Mouse (Mus musculus): ENCODE data around the gene Rp9.
A peak's percentile ranks its signal among the peaks of the same experiment; 100 is the strongest.
"Not testable (repeated sequence)": the region's sequence is repeated elsewhere in the genome, so short reads cannot be mapped to it uniquely, and the experiment has no call there.

Rp9 gene

DNA sequence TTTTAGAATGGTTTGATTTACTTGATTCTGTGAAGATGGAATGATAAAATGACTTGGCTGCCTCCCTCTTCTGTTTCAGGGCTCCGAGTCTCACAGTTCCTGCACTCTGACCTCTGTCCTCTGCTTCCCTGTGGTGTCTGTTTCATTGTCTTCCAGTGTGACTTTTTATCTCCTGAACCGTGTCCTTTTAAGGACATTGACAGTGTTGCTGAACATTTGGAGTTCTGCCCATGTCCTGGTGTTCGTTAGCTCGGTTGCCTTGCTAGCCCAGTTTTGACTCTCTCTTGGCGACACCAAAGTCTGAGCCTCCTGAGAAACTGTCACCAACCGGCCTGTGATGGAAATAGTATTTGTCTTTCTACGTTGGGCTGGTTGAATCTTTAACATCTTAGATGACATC is 49.1 kb downstream of the Rp9 start:
- DNase-seq (ENCODE audit: low spot score), result no peak

DNA sequence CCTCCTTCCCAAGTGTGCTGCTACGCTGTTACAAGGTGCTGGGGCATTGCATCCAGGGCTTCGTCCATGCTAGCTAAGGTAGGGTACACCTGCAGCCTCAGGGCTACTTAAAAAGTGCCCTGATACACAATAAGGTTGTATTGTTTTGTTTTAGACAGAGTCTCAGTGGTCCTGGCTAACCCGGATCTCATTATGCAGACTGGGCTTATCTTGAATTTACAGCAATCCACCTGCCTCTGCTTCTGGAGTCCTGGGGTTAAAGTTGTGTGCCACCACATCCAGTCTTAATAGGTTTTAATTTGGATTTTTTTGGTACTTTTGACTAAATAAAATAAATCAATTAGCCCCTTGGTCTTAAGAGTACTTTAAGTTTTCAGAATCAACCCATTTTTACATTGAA is 49.7 kb downstream of the Rp9 start:
- DNase-seq (ENCODE audit: low spot score), result no peak

GRCm38 (mm10) chr9:22417547-22417946 is 52.0 kb downstream of the Rp9 start:
- DNase-seq (ENCODE audit: low spot score), result no peak

GRCm38 (mm10) chr9:22416187-22416586 is 53.4 kb downstream of the Rp9 start:
- DNase-seq (ENCODE audit: low spot score), result no peak

- DNase-seq (ENCODE audit: low spot score), result peak; percentile 93
Measured at GRCm38 (mm10) chr9:22411002-22411857, 58.3 kb downstream of the Rp9 start, which contains the start of gene 9530077C05Rik. 9530077C05Rik (plus strand) TSS chr9:22411513.

DNA sequence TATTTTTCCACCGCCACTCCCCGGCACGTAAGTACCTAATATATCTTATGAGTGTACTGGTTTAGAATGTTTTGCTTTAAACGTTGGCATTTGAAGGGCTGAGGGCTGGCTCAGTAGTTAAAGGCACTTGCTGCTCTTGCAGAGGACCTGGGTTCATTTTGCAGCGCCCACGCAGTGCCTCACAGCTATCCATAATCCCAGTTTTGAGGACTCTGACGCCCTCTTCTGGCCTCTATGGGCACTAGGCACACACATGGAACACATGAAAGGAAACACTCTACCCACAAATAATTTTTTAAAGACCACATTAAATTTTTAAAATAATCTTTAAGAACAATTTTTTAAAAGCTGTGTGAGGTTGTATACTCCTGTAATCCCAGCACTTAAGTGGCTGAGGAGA is 60.0 kb downstream of the Rp9 start:
- no peak for DNase-seq (ENCODE audit: low spot score)

DNA sequence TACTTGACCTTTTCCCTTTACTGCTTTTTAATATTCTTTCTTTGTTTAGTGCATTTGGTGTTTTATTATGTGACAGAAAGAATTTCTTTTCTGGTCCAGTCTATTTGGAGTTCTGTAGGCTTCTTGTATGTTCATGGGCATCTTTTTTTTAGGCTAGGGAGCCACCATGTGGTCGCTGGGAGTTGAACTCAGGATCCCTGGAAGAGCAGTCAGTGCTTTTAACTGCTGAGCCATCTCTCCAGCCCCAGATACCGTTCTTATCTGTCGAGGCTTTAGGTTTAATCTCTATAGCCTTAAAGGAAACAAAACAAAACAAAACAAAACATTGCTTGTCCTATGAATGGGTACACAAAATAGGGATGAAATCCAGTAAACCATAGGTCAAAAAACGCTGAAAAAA is 61.2 kb downstream of the Rp9 start:
- not testable (repeated sequence) for DNase-seq (ENCODE audit: low spot score)

DNA sequence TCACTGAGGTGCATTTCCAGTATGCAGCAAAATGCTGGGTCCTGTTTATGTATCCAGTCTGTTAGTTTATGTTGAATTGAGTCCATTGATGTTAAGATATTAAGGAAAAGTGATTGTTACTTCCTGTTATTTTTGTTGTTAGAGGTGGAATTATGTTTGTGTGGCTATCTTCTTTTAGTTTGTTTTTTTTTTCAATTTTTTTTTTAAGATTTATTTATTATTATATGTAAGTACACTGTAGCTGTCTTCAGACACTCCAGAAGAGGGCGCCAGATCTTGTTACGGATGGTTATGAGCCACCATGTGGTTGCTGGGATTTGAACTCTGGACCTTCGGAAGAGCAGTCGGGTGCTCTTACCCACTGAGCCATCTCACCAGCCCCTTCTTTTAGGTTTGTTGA is 61.9 kb downstream of the Rp9 start:
- not testable (repeated sequence) for DNase-seq (ENCODE audit: low spot score)

GRCm38 (mm10) chr9:22405414-22405813 is 64.1 kb downstream of the Rp9 start:
- no peak for DNase-seq (ENCODE audit: low spot score)

GRCm38 (mm10) chr9:22403501-22403900 is 66.0 kb downstream of the Rp9 start:
- not testable (repeated sequence) for DNase-seq (ENCODE audit: low spot score)

- DNase-seq (ENCODE audit: low spot score), result no peak
Measured at GRCm38 (mm10) chr9:22402976-22403375, 66.6 kb downstream of the Rp9 start.

DNA sequence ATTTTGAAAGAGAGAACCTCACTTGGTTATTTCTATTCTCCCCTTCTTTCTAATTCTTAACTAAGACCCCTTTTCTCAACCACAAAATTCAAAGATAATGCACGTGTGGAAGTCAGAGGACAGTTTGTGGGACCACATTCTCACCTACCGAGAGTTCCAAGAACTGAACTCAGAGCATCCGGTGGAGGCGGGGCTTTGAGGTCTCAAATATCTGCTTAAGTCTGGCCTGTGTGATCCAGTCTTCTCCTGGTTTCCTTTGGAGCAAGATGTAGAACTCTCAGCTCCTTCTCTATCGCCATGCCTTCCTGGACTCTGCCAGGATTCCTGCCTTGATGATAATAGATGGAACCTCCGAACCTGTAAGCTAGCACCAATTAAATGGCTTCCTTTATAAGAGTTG is 67.5 kb downstream of the Rp9 start:
- no peak for DNase-seq (ENCODE audit: low spot score)

DNA sequence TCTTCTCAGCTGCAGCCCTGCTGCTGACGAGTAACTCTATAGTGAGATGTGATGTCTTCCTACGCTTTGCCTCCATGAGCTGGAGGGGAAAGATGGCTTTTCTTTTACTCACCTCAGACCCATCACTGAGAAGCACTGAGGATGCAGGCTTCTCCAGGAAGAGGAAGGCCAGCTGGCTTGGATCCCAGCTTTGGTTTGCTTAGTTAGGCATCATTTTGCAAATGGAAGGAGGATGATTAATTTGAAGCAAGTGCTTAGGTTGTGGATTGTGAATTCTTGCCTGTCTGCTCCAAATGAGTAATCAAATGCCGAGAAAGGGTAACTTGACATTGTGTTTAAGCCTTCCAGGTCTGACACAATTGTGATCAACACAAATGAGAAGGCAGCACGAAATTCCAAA is 70.5 kb downstream of the Rp9 start:
- DNase-seq (ENCODE audit: low spot score), result no peak

DNA sequence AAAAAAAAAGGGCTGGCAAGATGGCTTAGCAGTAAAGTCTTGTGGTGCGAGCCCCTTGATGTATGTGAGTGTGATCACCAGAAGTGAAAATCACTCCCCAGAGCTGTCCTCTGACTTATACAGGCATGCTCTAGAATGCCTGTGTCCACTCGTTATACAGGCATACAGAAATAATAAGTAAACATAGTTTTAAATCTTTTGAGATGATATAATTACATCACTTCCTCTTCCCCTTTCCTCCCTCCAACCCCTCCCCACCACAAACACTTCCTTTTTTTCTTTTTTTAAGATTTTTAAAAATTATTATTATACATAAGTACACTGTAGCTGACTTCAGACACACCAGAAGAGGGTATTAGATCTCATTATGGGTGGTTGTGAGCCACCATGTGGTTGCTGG is 74.8 kb downstream of the Rp9 start:
- DNase-seq (ENCODE audit: low spot score), result no peak

DNA sequence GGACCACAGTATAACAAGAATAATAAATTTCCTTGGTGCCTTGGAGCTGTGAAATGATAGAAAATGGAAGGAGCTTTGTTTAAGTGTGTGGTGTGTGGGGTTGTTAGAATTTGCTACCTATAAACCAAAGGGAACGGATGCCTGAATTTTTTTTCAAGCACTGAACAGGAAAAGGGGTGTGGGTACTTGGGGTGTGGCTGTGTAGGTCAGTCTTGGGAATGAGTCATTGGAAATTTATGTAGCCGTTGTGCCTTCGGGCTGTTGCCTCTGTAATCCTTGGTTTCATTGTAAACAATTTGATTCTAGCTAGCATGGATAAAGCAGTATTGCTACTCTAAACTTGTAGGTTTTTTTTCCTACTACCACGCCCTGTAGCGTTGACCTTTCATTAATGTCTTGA is 79.2 kb downstream of the Rp9 start:
- no peak for DNase-seq (ENCODE audit: low spot score)

DNA sequence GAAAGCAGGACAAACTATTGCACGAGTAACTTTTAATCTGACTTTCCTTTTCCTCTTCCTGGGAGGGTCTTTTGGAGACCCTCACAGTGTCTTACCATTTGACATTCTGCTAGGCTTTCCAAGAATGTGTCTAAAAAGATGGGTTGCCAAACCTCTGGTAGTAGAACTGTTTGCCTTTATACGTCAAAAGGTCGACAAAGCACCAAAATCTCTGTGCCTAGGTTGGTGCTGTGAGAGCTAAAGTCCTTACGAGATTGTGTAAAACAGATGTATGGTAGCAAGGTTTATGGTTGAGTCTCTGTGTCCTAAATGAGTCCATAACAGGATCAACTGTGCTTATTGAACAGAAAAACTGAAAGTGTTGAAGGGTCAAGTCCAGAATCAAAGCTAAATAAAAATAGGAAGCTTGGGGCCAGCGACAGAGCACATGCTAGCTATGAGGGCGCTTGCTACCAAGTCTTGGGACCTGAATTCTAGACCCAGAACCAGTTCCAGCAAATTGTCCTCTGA is 79.8 kb downstream of the Rp9 start:
- no peak for DNase-seq (ENCODE audit: low spot score)

DNA sequence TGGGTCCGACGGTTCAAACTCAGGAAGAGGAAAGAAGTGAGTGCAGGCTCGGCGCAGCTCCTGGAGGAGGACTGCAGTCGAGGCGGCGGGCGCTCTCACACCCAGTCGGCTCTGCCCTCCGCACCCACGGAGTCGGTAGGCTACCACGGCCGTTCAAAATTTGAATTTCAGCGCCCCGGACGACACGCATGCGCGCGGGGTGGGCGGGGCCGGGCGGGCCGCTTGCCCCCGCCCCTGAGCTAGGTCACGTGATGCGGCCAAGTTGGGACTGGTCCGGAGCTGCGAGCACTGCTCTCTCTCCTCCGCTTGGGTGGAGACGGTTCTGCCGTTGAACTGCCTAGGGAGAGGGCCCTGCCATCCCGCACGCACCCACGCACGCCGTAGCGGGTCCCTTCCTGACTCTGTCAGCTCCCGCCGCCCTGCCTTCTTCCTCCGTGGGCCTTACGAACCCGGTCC is 80.5 kb downstream of the Rp9 start, which contains the start of gene Anln:
TSS of gene Anln (minus strand) at position 168 of the 456 bp plus-strand sequence.
- peak; percentile 86 for DNase-seq (ENCODE audit: low spot score)

DNA sequence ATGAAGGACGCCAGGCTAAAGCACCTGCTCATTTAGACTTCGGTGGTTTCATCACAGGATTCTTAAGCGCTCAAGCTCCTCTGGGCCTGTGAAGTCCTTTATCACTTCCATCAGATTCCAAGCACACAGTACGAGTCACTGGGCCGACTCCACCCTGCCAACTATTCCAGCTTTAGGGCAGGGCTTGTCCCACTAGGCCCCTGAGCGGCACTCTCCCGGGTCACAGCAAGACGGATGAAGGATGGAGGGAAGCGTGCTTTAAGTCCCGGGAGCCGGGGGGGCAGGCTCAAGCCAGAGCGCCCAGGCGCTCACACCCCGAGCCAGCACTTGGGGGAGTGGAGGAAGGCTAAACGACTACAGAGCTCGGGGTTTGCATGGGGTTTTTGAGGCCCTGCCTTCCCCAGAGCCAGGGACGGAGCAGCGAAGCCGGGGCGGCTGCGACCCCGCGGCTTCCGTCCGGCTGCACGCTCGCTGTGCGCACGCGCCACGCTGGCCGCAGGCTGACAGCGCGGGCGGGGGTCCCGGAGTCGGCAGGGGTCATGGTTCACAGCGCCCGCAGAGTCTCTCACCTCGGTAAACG is 81.1 kb downstream of the Rp9 start:
- DNase-seq (ENCODE audit: low spot score), result no peak

DNA sequence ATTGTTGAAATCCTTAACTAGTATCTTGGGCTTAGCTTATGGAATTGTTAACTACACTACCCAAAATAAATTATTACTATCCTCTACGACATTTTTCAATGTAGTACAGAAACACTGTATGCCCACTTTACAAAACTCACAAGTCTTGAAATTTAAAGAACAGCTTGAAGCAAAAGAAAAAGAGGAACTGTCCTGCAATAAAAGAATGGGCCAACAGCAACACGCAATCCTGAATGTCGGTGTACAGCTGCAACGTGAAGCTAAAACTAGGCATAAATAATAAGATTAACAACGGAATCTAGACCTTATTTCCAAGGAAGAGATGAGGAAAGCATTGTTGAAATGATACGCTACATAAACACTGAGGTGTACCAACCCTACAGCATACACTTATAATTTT is 81.6 kb downstream of the Rp9 start:
- no peak for DNase-seq (ENCODE audit: low spot score)

- no peak for DNase-seq (ENCODE audit: low spot score)
Measured at GRCm38 (mm10) chr9:22385890-22386289, 83.7 kb downstream of the Rp9 start.

GRCm38 (mm10) chr9:22376086-22376485 is 93.5 kb downstream of the Rp9 start:
- no peak for DNase-seq (ENCODE audit: low spot score)

- no peak for DNase-seq (ENCODE audit: low spot score)
Measured at GRCm38 (mm10) chr9:22372760-22373159, 96.8 kb downstream of the Rp9 start.

DNA sequence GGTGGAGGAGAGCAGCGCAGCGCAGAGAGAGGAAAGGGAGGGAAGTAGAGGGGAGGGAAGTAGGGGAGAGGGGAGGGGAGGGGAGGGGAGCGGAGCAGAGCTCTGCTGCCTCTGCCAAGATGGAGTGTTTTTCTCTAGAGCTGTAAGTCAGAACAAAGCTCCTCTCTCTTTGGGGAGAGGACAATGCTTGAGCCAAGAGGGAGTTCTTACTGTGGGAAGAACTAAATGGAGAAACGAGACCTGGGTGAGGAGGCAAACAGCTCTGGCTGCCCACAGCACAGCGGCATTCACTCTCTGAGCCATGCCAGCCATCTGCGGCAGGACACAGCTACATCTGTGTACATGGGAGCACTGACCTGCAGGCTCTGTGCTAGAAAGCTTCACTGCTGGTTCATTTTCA is 101.5 kb downstream of the Rp9 start:
- no peak for DNase-seq (ENCODE audit: low spot score)

Measured in ovary, adult 18-20 months (tissue).